ENCODE assay signal across 11 mouse cellular contexts in the genomic region with DNA sequence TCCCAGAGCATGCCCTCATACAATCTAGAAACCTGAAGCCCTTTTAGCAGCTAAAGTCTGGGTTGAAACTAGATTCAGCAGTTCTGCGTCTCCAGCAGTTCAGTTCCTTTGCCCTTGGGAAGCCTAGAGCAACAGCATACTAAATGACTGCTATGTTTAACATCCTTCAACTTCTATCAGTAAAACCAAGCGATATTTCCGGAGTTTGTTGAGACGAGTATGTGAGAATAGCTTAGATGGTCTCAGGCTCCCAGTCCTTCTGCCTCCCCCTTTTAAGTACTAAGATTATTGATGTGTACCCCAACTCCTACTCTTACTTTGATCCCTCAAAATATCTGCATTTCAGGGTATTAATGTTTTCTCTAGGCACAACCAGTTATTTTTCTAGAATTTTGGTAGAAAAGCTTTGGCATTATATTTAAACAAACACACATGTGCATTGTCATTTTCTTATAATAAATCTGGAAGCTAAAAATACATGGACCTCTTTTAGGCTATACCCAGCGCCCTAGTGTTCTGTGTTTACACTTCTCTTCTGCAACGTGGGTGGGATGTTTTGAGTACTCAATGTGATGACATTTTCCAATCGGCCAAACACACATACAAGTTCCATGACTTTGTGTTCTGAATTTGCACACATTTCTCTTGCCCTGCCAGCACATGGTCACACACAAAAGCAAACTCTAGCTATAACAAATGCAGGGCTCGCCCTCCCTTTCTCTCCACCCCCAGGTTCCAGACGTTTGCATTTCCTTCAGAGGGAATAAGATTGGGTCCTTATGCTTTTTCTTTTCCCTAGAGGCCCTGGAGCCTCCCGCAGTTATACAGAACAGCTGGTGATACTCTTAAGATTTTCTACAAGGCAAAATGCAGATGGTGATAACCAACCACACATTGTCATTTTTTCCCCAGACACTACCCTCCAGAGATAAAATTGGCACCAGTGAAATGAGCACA.
DNase-seq lines count a peak whose midpoint lies in the region; ATAC-seq lines count a peak whose summit lies in the region.
"Had no signal": no experiment of that assay in that cellular context is flagged by ENCODE, and none has a peak within 500 bp of the region (broad histone marks: within the 10 kb centered on the region; RNA-seq: fewer than 3 reads in every experiment).

No protein-coding gene starts in this region.

- H3K36me3 ChIP-seq in lung, embryonic 16.5 days (ENCODE audit: control insufficient read depth, insufficient read depth, low read length) = no peaks in the 10 kb centered on the region
- H3K36me3 ChIP-seq in intestine, embryonic 16.5 days (ENCODE audit: control insufficient read depth, insufficient read depth, low read length) = no peaks in the 10 kb centered on the region
- H3K36me3 ChIP-seq in liver, embryonic 11.5 days (ENCODE audit: control insufficient read depth, insufficient read depth, low read length) = no peaks in the 10 kb centered on the region

- H3K27ac ChIP-seq in lung, embryonic 16.5 days (ENCODE audit: low read length) = peak overlapping the region; percentile 77
- 0 out of 2 replicates have a peak overlapping the region, but pooled peaks have one; percentile 48 for H3K27ac ChIP-seq in intestine, embryonic 16.5 days (ENCODE audit: low read length)
- H3K27ac ChIP-seq in liver, embryonic 11.5 days (ENCODE audit: low read depth, low read length) = no peak overlapping the region

- H3K4me2 ChIP-seq in lung, embryonic 16.5 days (ENCODE audit: low read depth, low read length) = no peak overlapping the region
- H3K4me2 ChIP-seq in intestine, embryonic 16.5 days (ENCODE audit: low read depth, low read length) = no peak overlapping the region
- H3K4me2 ChIP-seq in liver, embryonic 11.5 days = no peak overlapping the region

- H3K4me1 ChIP-seq in lung, embryonic 16.5 days (replicated peaks; ENCODE audit: control insufficient read depth, insufficient read depth, low read length) = 0 out of 2 replicates have a peak, but pooled peaks cover 2% of the 10 kb centered on the region
- no peaks in the 10 kb centered on the region for H3K4me1 ChIP-seq in intestine, embryonic 16.5 days (ENCODE audit: control insufficient read depth, insufficient read depth, low read length)
- no peaks in the 10 kb centered on the region for H3K4me1 ChIP-seq in liver, embryonic 11.5 days (replicated peaks; ENCODE audit: control insufficient read depth, insufficient read depth, low read length)

- no peaks in the 10 kb centered on the region for H3K27me3 ChIP-seq in lung, embryonic 16.5 days (ENCODE audit: control insufficient read depth, insufficient read depth, low read depth, low read length)
- no peaks in the 10 kb centered on the region for H3K27me3 ChIP-seq in intestine, embryonic 16.5 days (replicated peaks; ENCODE audit: control insufficient read depth, insufficient read depth, low read length)
- H3K27me3 ChIP-seq in liver, embryonic 11.5 days (replicated peaks; ENCODE audit: control insufficient read depth, insufficient read depth, low read length) = no peaks in the 10 kb centered on the region

- H3K9ac ChIP-seq in lung, embryonic 16.5 days (ENCODE audit: low read length) = no peak overlapping the region
- H3K9ac ChIP-seq in intestine, embryonic 16.5 days (ENCODE audit: low read depth, low read length) = no peak overlapping the region
- no peak overlapping the region for H3K9ac ChIP-seq in liver, embryonic 11.5 days (ENCODE audit: low read depth, low read length)

- peak; percentile 93 for ATAC-seq in lung, embryonic 16.5 days (ENCODE audit: low read depth)
- ATAC-seq in intestine, embryonic 16.5 days = peak; percentile 73
- no peak for ATAC-seq in liver, embryonic 11.5 days (replicated peaks; ENCODE audit: low FRiP score)

- DNase-seq in lung, postnatal 36 days = no peak
- peak; percentile 52 to 69 for DNase-seq in left cerebral cortex, adult 9 months (ENCODE audit: low spot score in 2 of 2)
- peak; percentile 86 for DNase-seq in telencephalon, adult 2 months (ENCODE audit: low read depth, low spot score)
- no peak for DNase-seq in liver, embryonic 11.5 days (ENCODE audit: low spot score)
- DNase-seq in spleen, postnatal 4 days (ENCODE audit: low spot score in 2 of 2) = no peak
- DNase-seq: cerebellum, adult 11-12 months; heart, adult 11 months; kidney, postnatal 36 days; retina, postnatal 1 day had no signal

- no peaks in the 10 kb centered on the region for H3K9me3 ChIP-seq in lung, embryonic 16.5 days (ENCODE audit: control insufficient read depth, low read length)
- no peaks in the 10 kb centered on the region for H3K9me3 ChIP-seq in intestine, embryonic 16.5 days (ENCODE audit: control insufficient read depth, low read length)
- H3K9me3 ChIP-seq in liver, embryonic 11.5 days (ENCODE audit: control insufficient read depth, low read length) = no peaks in the 10 kb centered on the region

- 34% methylated on average over 10 of the region's 10 CpGs for WGBS in lung, embryonic 16.5 days
- 48% methylated on average over 10 of the region's 10 CpGs for WGBS in intestine, embryonic 16.5 days
- WGBS in liver, embryonic 11.5 days = 70% methylated on average over 10 of the region's 10 CpGs

- H3K4me3 ChIP-seq in lung, embryonic 16.5 days (ENCODE audit: low read length) = no peak overlapping the region
- H3K4me3 ChIP-seq in intestine, embryonic 16.5 days (ENCODE audit: low read length) = no peak overlapping the region
- no peak overlapping the region for H3K4me3 ChIP-seq in liver, embryonic 11.5 days (ENCODE audit: low read depth, low read length)

Comparison
In these comparisons a context has a peak if more than half of its experiments do, and no peak if none do; other contexts are left out.
1. DNase-seq: peak in left cerebral cortex, adult 9 months (2 of 2) and telencephalon, adult 2 months (single experiment); none in lung, postnatal 36 days (single experiment), liver, embryonic 11.5 days (single experiment) and spleen, postnatal 4 days (0 of 2).